Mouse (Mus musculus): Measurements from ENCODE around the gene Itga3.

DNA sequence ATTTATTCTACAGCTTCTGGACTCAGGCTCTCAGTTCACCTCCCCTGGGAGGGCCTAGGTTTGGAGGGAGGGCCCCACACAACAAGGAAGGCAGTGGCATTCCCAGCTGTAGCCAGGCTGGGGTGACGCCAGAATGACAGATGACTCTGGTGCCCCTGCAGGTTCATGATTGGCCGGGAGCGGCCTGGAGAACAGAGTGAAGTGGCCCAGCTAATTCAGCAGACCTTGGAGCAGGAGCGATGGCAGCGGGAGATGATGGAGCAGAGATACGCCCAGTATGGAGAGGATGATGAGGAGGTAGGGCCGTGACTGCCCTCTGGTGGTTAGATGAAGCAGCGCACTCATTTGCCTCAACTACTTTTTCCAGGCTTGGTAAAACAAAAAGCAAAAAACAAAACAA lies 75.5 kb downstream of the Itga3 start:
- TF ChIP-seq FLI1 (IDR thresholded peaks at IDR 0.05; ENCODE audit: low read length) = no peak
- TF ChIP-seq GATA1 (IDR thresholded peaks at IDR 0.05; ENCODE audit: borderline replicate concordance, low read length) = 0 out of 3 replicates have a peak, but pooled peaks have one; percentile 50
